Mouse (Mus musculus) stomach, embryonic 14.5 days (tissue): ENCODE results near the gene Gm20695. TPM values are rescaled to one million over a fixed set of nuclear protein-coding genes. Genes with fewer than 3 reads are reported as not detected.
A peak's percentile ranks its signal among the peaks of the same experiment; 100 is the strongest.

Experiments
- ATAC-seq: fragments of 200-750 bp; cut with Nextera tagmentation; 2 replicates; pipeline ENCODE4 v1.8.0; 2017; ENCODE audit warnings: low read depth, moderate TSS enrichment; ENCODE audit not compliant: insufficient number of reproducible peaks, insufficient read depth, low FRiP score
- H3K27ac ChIP-seq: fragments of 300-500 bp; sonication (generic); 2 replicates; pipeline ENCODE4 v1.5.1; 2014; ENCODE audit warnings: mild to moderate bottlenecking, low read length, moderate library complexity, mixed read lengths
- H3K27me3 ChIP-seq: fragments of 300-500 bp; sonication (generic); 2 replicates; pipeline ENCODE4 v1.6.1; 2014; ENCODE audit warnings: low read length, control low read depth, mixed read lengths; ENCODE audit not compliant: control insufficient read depth, insufficient read depth
- H3K36me3 ChIP-seq: fragments of 300-500 bp; sonication (generic); 2 replicates; pipeline ENCODE4 v1.6.1; 2014; ENCODE audit warnings: mild to moderate bottlenecking, control low read depth, low read length, moderate library complexity, mixed read lengths; ENCODE audit not compliant: control insufficient read depth, insufficient read depth
- H3K4me1 ChIP-seq: fragments of 300-500 bp; sonication (generic); 2 replicates; pipeline ENCODE4 v1.6.1; 2014; ENCODE audit warnings: low read length, control low read depth, mixed read lengths; ENCODE audit not compliant: control insufficient read depth, insufficient read depth
- H3K4me2 ChIP-seq: fragments of 300-500 bp; sonication (generic); replicated peaks from 2 replicates; pipeline ENCODE4 v1.6.1; 2014; ENCODE audit warnings: low read depth, low read length, control low read depth
- H3K4me3 ChIP-seq: fragments of 300-500 bp; sonication (generic); 2 replicates; pipeline ENCODE4 v1.5.1; 2014; ENCODE audit warnings: low read depth, low read length, control low read depth
- H3K9ac ChIP-seq: fragments of 300-500 bp; sonication (generic); replicated peaks from 2 replicates; pipeline ENCODE4 v1.6.1; 2014; ENCODE audit warnings: low read depth, mild to moderate bottlenecking, control low read depth, low read length, moderate library complexity, mixed read lengths
- H3K9me3 ChIP-seq: fragments of 300-500 bp; sonication (generic); 2 replicates; pipeline ENCODE4 v1.6.1; 2016; ENCODE audit warnings: low read depth, low read length, control low read depth; ENCODE audit not compliant: control insufficient read depth
- WGBS: fragments of 180-500 bp; shearing (Covaris S2); extraction: QIAGEN DNeasy Blood & Tissue Kit; methylation state at CpG from one replicate; pipeline ENCODE4 v1.1.7; 2014; 5-methylcytosine and 5-hydroxymethylcytosine counted together
- polyA plus RNA-seq: library from polyadenylated mRNA; unstranded; fragments of >200 nt; fragmentation: Nextera tagmentation; extraction: Ambion mirVana; gene quantifications from 2 replicates; pipeline ENCODE4 v1.2.1, GENCODE M21; 2014

Gm20695 gene
- 1.00 and 3.2 TPM in 2 replicates for polyA plus RNA-seq

- under 1% methylated on average over 74 of the region's 88 CpGs for WGBS
- peak within 1 kb of the TSS; percentile 70 for H3K4me2 ChIP-seq
These were observed at the start of gene Gm20695, which contains the start of gene Zfp597 for GRCm38 (mm10) chr16:3884201-3885064. Gene Gm20695, plus strand, starts transcription at chr16:3884648. Gene Zfp597, minus strand, starts transcription at chr16:3884561.

GRCm38 (mm10) chr16:3835461-3835860, 49.0 kb upstream of the Gm20695 start:
- no peaks in the 10 kb centered on the region for H3K27me3 ChIP-seq
- H3K27ac ChIP-seq = no peak overlapping the region
- H3K36me3 ChIP-seq = no peaks in the 10 kb centered on the region
- no peak for ATAC-seq
- H3K4me1 ChIP-seq = no peaks in the 10 kb centered on the region
- no peak overlapping the region for H3K4me2 ChIP-seq
- H3K4me3 ChIP-seq = no peak overlapping the region
- no peaks in the 10 kb centered on the region for H3K9me3 ChIP-seq
- H3K9ac ChIP-seq = no peak overlapping the region
- WGBS = 72% methylated on average over 2 of the region's 2 CpGs

More at GRCm38 (mm10) chr16:3884201-3885064, at the start of gene Gm20695, which contains the start of gene Zfp597:
- Histone ChIP-seq H3K27me3 (no peaks in the 10 kb centered on the region), H3K36me3 (no peaks in the 10 kb centered on the region), H3K9me3 (no peaks in the 10 kb centered on the region), H3K27ac (peak within 1 kb of the TSS; percentile 82), H3K4me3 (peak within 1 kb of the TSS; percentile 89), H3K9ac (peak within 1 kb of the TSS; percentile 83), H3K4me1 (peaks cover 10% of the 10 kb centered on the region; the same call in 1 of the 2 replicates)
- peak; percentile 99 for ATAC-seq

GRCm38 (mm10) chr16:3839157-3839885, 45.1 kb upstream of the Gm20695 start:
- Histone ChIP-seq H3K27ac (no peak overlapping the region), H3K36me3 (no peaks in the 10 kb centered on the region), H3K27me3 (no peaks in the 10 kb centered on the region), H3K4me2 (no peak overlapping the region), H3K4me3 (no peak overlapping the region), H3K4me1 (no peaks in the 10 kb centered on the region), H3K9me3 (no peaks in the 10 kb centered on the region), H3K9ac (no peak overlapping the region)
- WGBS = 57% methylated on average over 17 of the region's 17 CpGs
- ATAC-seq = no peak

- Histone ChIP-seq H3K4me3 (no peak overlapping the region), H3K4me2 (no peak overlapping the region), H3K36me3 (no peaks in the 10 kb centered on the region), H3K4me1 (no peaks in the 10 kb centered on the region), H3K27ac (no peak overlapping the region), H3K9me3 (no peaks in the 10 kb centered on the region), H3K9ac (no peak overlapping the region), H3K27me3 (no peaks in the 10 kb centered on the region)
- no peak for ATAC-seq
- WGBS = 33% methylated on average over 4 of the region's 4 CpGs
These were observed 41.5 kb upstream of the Gm20695 start for GRCm38 (mm10) chr16:3842989-3843388.

- Histone ChIP-seq H3K4me1 (no peaks in the 10 kb centered on the region), H3K27me3 (no peaks in the 10 kb centered on the region), H3K27ac (no peak overlapping the region), H3K4me3 (no peak overlapping the region), H3K4me2 (no peak overlapping the region), H3K9ac (no peak overlapping the region), H3K9me3 (no peaks in the 10 kb centered on the region), H3K36me3 (no peaks in the 10 kb centered on the region)
- 54% methylated on average over 1 of the region's 1 CpGs for WGBS
- ATAC-seq = no peak
These were observed 40.7 kb upstream of the Gm20695 start for GRCm38 (mm10) chr16:3843796-3844195.

GRCm38 (mm10) chr16:3846711-3847518, 37.5 kb upstream of the Gm20695 start, which contains the start of gene Zfp174:
Gene Zfp174, plus strand, starts transcription at chr16:3847268.
- no peaks in the 10 kb centered on the region for H3K9me3 ChIP-seq
- H3K4me2 ChIP-seq = peak within 1 kb of the TSS; percentile 75
- 3% methylated on average over 38 of the region's 38 CpGs for WGBS
- peak within 1 kb of the TSS; percentile 59 for H3K4me3 ChIP-seq
- no peaks in the 10 kb centered on the region for H3K4me1 ChIP-seq
- no peaks in the 10 kb centered on the region for H3K27me3 ChIP-seq
- no peaks in the 10 kb centered on the region for H3K36me3 ChIP-seq
- no peak within 1 kb of the TSS for H3K27ac ChIP-seq
- H3K9ac ChIP-seq = peak within 1 kb of the TSS; percentile 57
- ATAC-seq = peak; percentile 100

- no peaks in the 10 kb centered on the region for H3K27me3 ChIP-seq
- H3K9ac ChIP-seq = 0 out of 2 replicates have a peak overlapping the region, but pooled peaks have one; percentile 57
- no peaks in the 10 kb centered on the region for H3K9me3 ChIP-seq
- WGBS = 70% methylated on average over 4 of the region's 4 CpGs
- no peak for ATAC-seq
- H3K27ac ChIP-seq = no peak overlapping the region
- no peaks in the 10 kb centered on the region for H3K36me3 ChIP-seq
- H3K4me1 ChIP-seq = no peaks in the 10 kb centered on the region
- H3K4me2 ChIP-seq = peak overlapping the region; percentile 75
- H3K4me3 ChIP-seq = peak overlapping the region; percentile 59
These were observed 36.6 kb upstream of the Gm20695 start for GRCm38 (mm10) chr16:3847871-3848270.

GRCm38 (mm10) chr16:3848416-3848815, 36.0 kb upstream of the Gm20695 start:
- no peaks in the 10 kb centered on the region for H3K36me3 ChIP-seq
- H3K9ac ChIP-seq = no peak overlapping the region
- H3K4me3 ChIP-seq = no peak overlapping the region
- WGBS = 70% methylated on average over 3 of the region's 3 CpGs
- H3K9me3 ChIP-seq = no peaks in the 10 kb centered on the region
- H3K27ac ChIP-seq = no peak overlapping the region
- H3K4me2 ChIP-seq = no peak overlapping the region
- ATAC-seq = no peak
- no peaks in the 10 kb centered on the region for H3K27me3 ChIP-seq
- no peaks in the 10 kb centered on the region for H3K4me1 ChIP-seq
